Mouse (Mus musculus): ENCODE results near the gene March8.

Gene March8

GRCm38 (mm10) chr6:116407956-116408657 lies 70.3 kb downstream of the March8 start:
- DNase-seq (ENCODE audit: low spot score), result no peak

GRCm38 (mm10) chr6:116410436-116410835 lies 72.6 kb downstream of the March8 start:
- no peak for DNase-seq (ENCODE audit: low spot score)

DNA sequence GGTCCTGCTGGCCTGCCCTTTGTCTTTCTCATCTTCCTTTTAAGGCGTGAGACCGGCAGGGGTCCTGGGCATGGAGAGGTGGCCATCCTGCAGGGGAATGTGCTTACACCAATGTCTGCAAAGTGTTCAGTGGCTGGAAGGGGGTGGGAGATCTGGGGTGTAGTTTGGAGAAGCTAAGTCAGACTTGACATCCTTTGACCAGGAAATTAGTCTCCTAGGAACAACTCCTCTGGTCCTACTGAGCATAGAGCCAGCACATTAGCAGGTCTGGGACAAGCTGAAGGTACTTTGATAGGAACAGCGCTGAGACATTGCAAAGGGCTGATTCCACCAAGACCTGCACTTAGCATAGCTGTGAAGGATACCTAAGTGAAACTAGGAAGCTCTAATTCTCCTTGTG lies 73.9 kb downstream of the March8 start:
- no peak for DNase-seq (ENCODE audit: low spot score)

DNA sequence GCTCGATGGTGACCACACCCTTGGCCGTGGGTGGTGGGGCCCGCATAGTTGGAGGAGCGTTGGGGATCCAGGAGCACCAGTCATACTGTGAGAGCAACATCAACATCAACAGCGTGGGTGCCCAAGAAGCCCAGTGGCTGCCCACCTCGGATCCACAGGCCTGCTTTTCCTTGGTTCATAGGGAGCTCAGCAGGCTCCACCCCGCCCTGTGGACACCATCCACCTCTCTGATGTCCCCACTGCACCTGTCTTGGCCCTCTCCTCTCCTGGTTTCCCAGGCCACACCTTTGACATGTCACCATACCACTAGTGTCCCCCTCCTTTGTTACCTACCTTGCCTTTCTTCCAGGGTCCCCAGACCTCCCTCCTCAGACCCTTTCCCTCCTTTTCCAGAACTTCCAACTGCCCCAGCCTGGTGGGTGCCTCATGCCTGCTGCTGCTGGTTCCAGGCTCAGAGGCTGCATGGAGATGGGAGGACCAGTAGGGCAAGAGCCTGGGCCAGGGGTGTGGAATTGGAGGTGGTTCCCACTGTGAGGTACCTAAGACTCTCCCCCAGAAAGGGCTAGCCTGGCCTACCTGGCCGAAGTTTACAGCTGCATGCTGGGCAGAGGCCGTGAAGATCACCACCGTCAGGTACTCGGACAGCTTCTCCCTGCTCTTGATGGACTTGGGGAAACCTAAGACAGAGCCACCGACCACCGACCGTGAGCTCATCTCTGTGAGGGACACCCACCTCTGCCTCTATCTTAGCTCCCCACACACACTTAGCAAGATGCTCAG lies 74.9 kb downstream of the March8 start:
- no peak for DNase-seq (ENCODE audit: low spot score)

- no peak for DNase-seq (ENCODE audit: low spot score)
These were observed 77.4 kb downstream of the March8 start for GRCm38 (mm10) chr6:116415126-116415676.

GRCm38 (mm10) chr6:116416000-116416552 lies 78.3 kb downstream of the March8 start:
- DNase-seq (ENCODE audit: low spot score), result no peak

GRCm38 (mm10) chr6:116417518-116418315 lies 79.9 kb downstream of the March8 start:
- no peak for DNase-seq (ENCODE audit: low spot score)

GRCm38 (mm10) chr6:116418487-116418886 lies 80.7 kb downstream of the March8 start:
- DNase-seq (ENCODE audit: low spot score), result no peak

- DNase-seq (ENCODE audit: low spot score), result no peak
These were observed 81.9 kb downstream of the March8 start for GRCm38 (mm10) chr6:116419699-116420098.

GRCm38 (mm10) chr6:116420271-116420670 lies 82.4 kb downstream of the March8 start:
- no peak for DNase-seq (ENCODE audit: low spot score)

GRCm38 (mm10) chr6:116422991-116423390 lies 85.2 kb downstream of the March8 start:
- DNase-seq (ENCODE audit: low spot score), result no peak

DNA sequence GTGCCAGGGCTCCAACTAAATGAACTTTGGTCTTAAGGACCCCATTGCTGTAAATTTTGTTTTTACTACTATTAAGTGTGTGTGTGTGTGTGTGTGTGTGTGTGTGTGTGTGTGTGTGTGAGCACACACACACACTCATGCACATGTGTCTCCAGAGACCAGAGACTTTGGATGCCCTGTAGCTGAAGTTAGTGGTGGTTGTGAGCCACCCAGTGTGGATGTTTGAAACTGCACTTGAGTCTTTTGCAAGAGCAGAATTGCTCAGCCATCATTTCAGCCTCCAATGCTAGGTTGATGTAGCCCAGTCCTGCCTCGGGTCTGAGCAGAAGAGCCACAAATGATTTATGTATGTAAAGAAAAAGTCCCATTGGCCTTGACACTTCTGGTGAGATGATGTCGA lies 85.8 kb downstream of the March8 start:
- DNase-seq (ENCODE audit: low spot score), result no peak

GRCm38 (mm10) chr6:116427552-116427951 lies 89.7 kb downstream of the March8 start:
- no peak for DNase-seq (ENCODE audit: low spot score)

DNA sequence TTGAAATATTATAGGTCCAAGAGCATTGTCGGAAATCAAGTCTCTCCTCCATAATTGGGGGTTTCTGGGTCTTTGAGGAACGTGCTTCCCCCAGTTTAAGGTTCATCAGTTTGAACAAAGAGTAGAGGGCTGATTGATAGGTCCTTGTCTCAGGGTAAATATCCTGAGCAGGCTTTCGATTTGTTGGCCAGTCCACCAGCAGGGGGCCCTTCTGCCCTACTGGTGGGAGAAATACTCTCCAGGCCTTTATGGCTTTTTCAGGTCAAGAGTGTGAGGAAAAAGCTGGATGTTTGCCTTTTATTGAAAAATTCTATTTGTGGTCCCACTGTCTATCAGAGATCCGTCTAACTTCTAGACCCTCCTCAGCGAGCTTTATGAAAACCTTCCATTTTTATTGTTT lies 90.5 kb downstream of the March8 start:
- DNase-seq (ENCODE audit: low spot score), result no peak

DNA sequence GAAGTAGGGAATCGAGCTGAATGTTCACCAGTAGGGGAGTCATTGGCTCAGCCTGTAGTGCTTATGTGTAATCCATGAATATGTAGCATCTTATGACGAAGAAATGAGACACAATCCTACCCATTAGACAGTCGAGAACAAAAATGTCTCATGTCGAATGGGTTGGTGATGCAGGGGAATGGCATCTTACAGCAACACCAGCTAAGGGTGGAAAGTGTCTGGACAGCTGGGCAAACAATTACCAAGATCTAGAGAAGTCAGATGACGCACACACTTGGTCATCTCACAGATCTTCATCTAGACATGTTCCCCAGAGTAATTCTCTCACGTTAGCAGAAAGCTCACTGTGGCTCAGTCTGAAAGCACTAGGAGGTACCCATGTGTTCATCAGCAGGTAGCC lies 101.0 kb downstream of the March8 start:
- no peak for DNase-seq (ENCODE audit: low spot score)

DNA sequence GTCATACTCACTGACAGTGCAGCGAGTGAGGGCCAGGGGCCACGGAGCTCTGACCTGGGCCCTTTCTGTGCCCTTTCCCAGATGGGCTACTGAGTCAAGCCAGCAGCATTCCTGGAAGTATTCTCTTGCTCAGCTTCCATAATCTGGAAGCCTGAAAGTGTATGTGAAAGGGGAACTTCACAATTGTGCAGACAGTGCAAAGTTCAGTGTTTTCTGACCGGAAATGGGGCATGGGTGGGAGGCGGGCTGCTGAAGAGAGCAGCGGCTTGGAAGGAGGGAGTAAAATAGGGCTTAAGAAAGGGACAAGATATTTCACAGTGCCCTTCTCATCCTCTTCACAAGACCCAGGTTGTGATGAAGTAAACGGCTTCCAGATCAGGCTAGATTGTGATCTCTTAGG lies 101.7 kb downstream of the March8 start:
- DNase-seq (ENCODE audit: low spot score), result no peak

- DNase-seq (ENCODE audit: low spot score), result no peak
These were observed 102.6 kb downstream of the March8 start for GRCm38 (mm10) chr6:116440447-116440846.

DNA sequence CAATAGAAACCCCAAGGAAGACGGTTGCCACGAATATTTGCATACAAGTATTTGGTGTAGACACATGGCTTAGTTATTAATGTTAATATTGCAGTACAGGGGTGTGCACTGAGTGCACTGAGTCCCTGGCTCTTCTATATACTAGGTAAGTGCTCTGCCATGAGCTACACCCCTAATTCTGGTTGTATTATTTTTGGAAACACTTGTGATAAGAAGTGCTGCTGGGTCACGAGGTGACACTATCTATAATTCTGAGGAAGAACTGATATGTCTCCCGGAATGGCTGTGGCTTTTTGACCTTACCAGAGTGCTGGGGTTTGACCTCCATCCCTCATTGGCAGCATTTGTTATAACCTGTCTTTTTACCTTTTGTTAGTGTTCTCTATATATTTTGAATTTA lies 103.0 kb downstream of the March8 start:
- no peak for DNase-seq (ENCODE audit: low spot score)

DNA sequence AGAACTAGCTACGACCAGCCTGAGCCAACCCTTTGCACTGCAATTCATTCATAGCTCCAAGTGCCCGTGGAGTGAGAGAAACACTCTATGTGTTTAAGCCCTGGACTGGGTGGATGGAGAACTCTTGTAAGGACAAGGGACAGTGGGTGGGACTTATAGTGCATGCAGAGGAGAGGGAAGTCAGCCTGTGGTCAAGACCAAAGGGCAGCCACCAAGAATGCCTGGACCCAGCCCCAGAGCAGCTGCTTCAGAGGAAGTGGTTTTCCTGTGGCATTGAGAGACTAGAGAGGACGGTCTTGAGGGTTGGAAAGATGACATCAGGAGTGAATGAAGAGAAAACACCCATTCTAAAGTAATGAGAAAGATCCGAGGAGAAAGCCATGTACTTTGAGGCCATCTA lies 118.0 kb downstream of the March8 start:
- peak; percentile 11 for DNase-seq (ENCODE audit: low spot score)

- no peak for DNase-seq (ENCODE audit: low spot score)
These were observed 118.7 kb downstream of the March8 start for GRCm38 (mm10) chr6:116456482-116456881.

GRCm38 (mm10) chr6:116458728-116459127 lies 120.9 kb downstream of the March8 start:
- no peak for DNase-seq (ENCODE audit: low spot score)
